Mouse (Mus musculus): ENCODE results near the gene Gm49321. TPM values are rescaled to one million over a fixed set of nuclear protein-coding genes. Genes with fewer than 3 reads are reported as not detected.

Gm49321 gene
- total RNA-seq, 2 experiments from 2014 or later, result 10.5 to 13.3 TPM

GRCm38 (mm10) chr12:73934528-73934927, 2.9 kb upstream of the Gm49321 start:
- DNase-seq (ENCODE audit: low spot score in 2 of 2), result no peak
- intact Hi-C loops (cut with DNase I), result no loop called here

- no peak for DNase-seq (ENCODE audit: low spot score in 2 of 2)
- intact Hi-C loops (cut with DNase I), result no loop called here
Observed at GRCm38 (mm10) chr12:73939542-73939941, 2.1 kb downstream of the Gm49321 start.

- intact Hi-C loops (cut with DNase I), result no loop called here
- no peak for DNase-seq (ENCODE audit: low spot score in 2 of 2)
Observed at GRCm38 (mm10) chr12:73948415-73948814, 11.0 kb downstream of the Gm49321 start.

- intact Hi-C loops (cut with DNase I), result no loop called here
Observed at GRCm38 (mm10) chr12:73949318-73950058, 12.0 kb downstream of the Gm49321 start.

GRCm38 (mm10) chr12:73952879-73953278, 15.4 kb downstream of the Gm49321 start:
- intact Hi-C loops (cut with DNase I), result no loop called here
- DNase-seq (ENCODE audit: low spot score in 2 of 2), result peak; percentile 32 to 35

More at GRCm38 (mm10) chr12:73949318-73950058, 12.0 kb downstream of the Gm49321 start:
- peak; percentile 67 to 73 for DNase-seq (ENCODE audit: low spot score in 2 of 2)

- no peak for DNase-seq (ENCODE audit: low spot score in 2 of 2)
- intact Hi-C loops (cut with DNase I), result no loop called here
Observed at GRCm38 (mm10) chr12:73953420-73954186, 16.1 kb downstream of the Gm49321 start.

- no peak for DNase-seq (ENCODE audit: low spot score in 2 of 2)
- intact Hi-C loops (cut with DNase I), result no loop called here
Observed at GRCm38 (mm10) chr12:73954785-73955184, 17.3 kb downstream of the Gm49321 start.

GRCm38 (mm10) chr12:73957676-73958075, 20.2 kb downstream of the Gm49321 start:
- no peak for DNase-seq (ENCODE audit: low spot score in 2 of 2)
- intact Hi-C loops (cut with DNase I), result no loop called here

- intact Hi-C loops (cut with DNase I), result no loop called here
- no peak for DNase-seq (ENCODE audit: low spot score in 2 of 2)
Observed at GRCm38 (mm10) chr12:73958830-73959229, 21.4 kb downstream of the Gm49321 start.

GRCm38 (mm10) chr12:73964291-73965281, 27.1 kb downstream of the Gm49321 start, which contains the start of gene Snapc1:
Snapc1 (plus strand) TSS chr12:73964481.
- intact Hi-C loops (cut with DNase I), result no loop called here
- DNase-seq (ENCODE audit: low spot score in 2 of 2), result peak; percentile 96 to 97

- intact Hi-C loops (cut with DNase I), result no loop called here
- DNase-seq (ENCODE audit: low spot score in 2 of 2), result no peak
Observed at GRCm38 (mm10) chr12:73969142-73969541, 31.7 kb downstream of the Gm49321 start.

- intact Hi-C loops (cut with DNase I), result no loop called here
- DNase-seq (ENCODE audit: low spot score in 2 of 2), result no peak
Observed at GRCm38 (mm10) chr12:73974584-73974983, 37.1 kb downstream of the Gm49321 start.

GRCm38 (mm10) chr12:73978144-73978543, 40.7 kb downstream of the Gm49321 start:
- no peak for DNase-seq (ENCODE audit: low spot score in 2 of 2)
- intact Hi-C loops (cut with DNase I), result no loop called here

- DNase-seq (ENCODE audit: low spot score in 2 of 2), result no peak
- intact Hi-C loops (cut with DNase I), result no loop called here
Observed at GRCm38 (mm10) chr12:73979667-73980066, 42.2 kb downstream of the Gm49321 start.

- intact Hi-C loops (cut with DNase I), result no loop called here
- peak; percentile 81 for DNase-seq (ENCODE audit: low spot score in 2 of 2)
Observed at GRCm38 (mm10) chr12:73982533-73982932, 45.1 kb downstream of the Gm49321 start.

GRCm38 (mm10) chr12:73986299-73986698, 48.8 kb downstream of the Gm49321 start:
- intact Hi-C loops (cut with DNase I), result no loop called here
- DNase-seq (ENCODE audit: low spot score in 2 of 2), result no peak

- intact Hi-C loops (cut with DNase I), result no loop called here
- DNase-seq (ENCODE audit: low spot score in 2 of 2), result no peak
Observed at GRCm38 (mm10) chr12:73988393-73989008, 51.0 kb downstream of the Gm49321 start.

GRCm38 (mm10) chr12:73989594-73989993, 52.1 kb downstream of the Gm49321 start:
- DNase-seq (ENCODE audit: low spot score in 2 of 2), result no peak
- intact Hi-C loops (cut with DNase I), result no loop called here

- peak; percentile 34 to 39 for DNase-seq (ENCODE audit: low spot score in 2 of 2)
- intact Hi-C loops (cut with DNase I), result no loop called here
Observed at GRCm38 (mm10) chr12:73996906-73997296, 59.4 kb downstream of the Gm49321 start.

Measured in left cerebral cortex, postnatal 36 days (tissue).